Mouse (Mus musculus): ENCODE data around the gene Olfml2b. TPM values are rescaled to one million over a fixed set of nuclear protein-coding genes. Genes with fewer than 3 reads are reported as not detected.

Olfml2b gene
- polyA plus RNA-seq, 1 experiment = not detected

- peaks cover 6% of the 10 kb centered on the region; the same call in 1 of the 2 replicates for H3K9me3 ChIP-seq
- TF ChIP-seq GATA1 (IDR thresholded peaks at IDR 0.05; ENCODE audit: borderline replicate concordance, low read length) (no peak), FLI1 (IDR thresholded peaks at IDR 0.05; ENCODE audit: low read length) (no peak)
- peaks cover 53% of the 10 kb centered on the region for H3K27me3 ChIP-seq (replicated peaks)
- H3K36me3 ChIP-seq (replicated peaks; ENCODE audit: low read length) = no peaks in the 10 kb centered on the region
- H3K4me1 ChIP-seq = no peaks in the 10 kb centered on the region
- no peak overlapping the region for H3K4me3 ChIP-seq (replicated peaks)
Observed at GRCm38 (mm10) chr1:170657228-170657521, 12.8 kb downstream of the Olfml2b start.

GRCm38 (mm10) chr1:170657643-170658314, 13.4 kb downstream of the Olfml2b start:
- no peaks in the 10 kb centered on the region for H3K36me3 ChIP-seq (replicated peaks; ENCODE audit: low read length)
- H3K4me3 ChIP-seq (replicated peaks) = no peak overlapping the region
- peaks cover 56% of the 10 kb centered on the region for H3K27me3 ChIP-seq (replicated peaks)
- TF ChIP-seq FLI1 (IDR thresholded peaks at IDR 0.05; ENCODE audit: low read length) (no peak), GATA1 (IDR thresholded peaks at IDR 0.05; ENCODE audit: borderline replicate concordance, low read length) (no peak)
- no peaks in the 10 kb centered on the region for H3K4me1 ChIP-seq
- peaks cover 2% of the 10 kb centered on the region; the same call in 1 of the 2 replicates for H3K9me3 ChIP-seq

GRCm38 (mm10) chr1:170659260-170659659, 14.9 kb downstream of the Olfml2b start:
- Histone ChIP-seq H3K4me3 (replicated peaks) (no peak overlapping the region), H3K36me3 (replicated peaks; ENCODE audit: low read length) (no peaks in the 10 kb centered on the region), H3K4me1 (no peaks in the 10 kb centered on the region), H3K27me3 (replicated peaks) (peaks cover 62% of the 10 kb centered on the region), H3K9me3 (no peaks in the 10 kb centered on the region)
- TF ChIP-seq GATA1 (IDR thresholded peaks at IDR 0.05; ENCODE audit: borderline replicate concordance, low read length) (no peak), FLI1 (IDR thresholded peaks at IDR 0.05; ENCODE audit: low read length) (no peak)

GRCm38 (mm10) chr1:170664620-170665185, 20.4 kb downstream of the Olfml2b start:
- Histone ChIP-seq H3K27me3 (replicated peaks) (peaks cover 56% of the 10 kb centered on the region), H3K4me1 (peaks cover 7% of the 10 kb centered on the region), H3K4me3 (replicated peaks) (no peak overlapping the region), H3K36me3 (replicated peaks; ENCODE audit: low read length) (no peaks in the 10 kb centered on the region), H3K9me3 (peaks cover 10% of the 10 kb centered on the region)
- TF ChIP-seq FLI1 (IDR thresholded peaks at IDR 0.05; ENCODE audit: low read length) (no peak), GATA1 (IDR thresholded peaks at IDR 0.05; ENCODE audit: borderline replicate concordance, low read length) (no peak)

GRCm38 (mm10) chr1:170665200-170665599, 20.9 kb downstream of the Olfml2b start:
- peaks cover 7% of the 10 kb centered on the region for H3K4me1 ChIP-seq
- H3K9me3 ChIP-seq = peaks cover 15% of the 10 kb centered on the region
- H3K27me3 ChIP-seq (replicated peaks) = peaks cover 61% of the 10 kb centered on the region
- H3K36me3 ChIP-seq (replicated peaks; ENCODE audit: low read length) = no peaks in the 10 kb centered on the region
- no peak overlapping the region for H3K4me3 ChIP-seq (replicated peaks)
- TF ChIP-seq FLI1 (IDR thresholded peaks at IDR 0.05; ENCODE audit: low read length) = no peak
- no peak for TF ChIP-seq GATA1 (IDR thresholded peaks at IDR 0.05; ENCODE audit: borderline replicate concordance, low read length)

- peaks cover 24% of the 10 kb centered on the region for H3K9me3 ChIP-seq
- H3K36me3 ChIP-seq (replicated peaks; ENCODE audit: low read length) = no peaks in the 10 kb centered on the region
- TF ChIP-seq FLI1 (IDR thresholded peaks at IDR 0.05; ENCODE audit: low read length) (no peak), GATA1 (IDR thresholded peaks at IDR 0.05; ENCODE audit: borderline replicate concordance, low read length) (no peak)
- H3K4me3 ChIP-seq (replicated peaks) = no peak overlapping the region
- H3K27me3 ChIP-seq (replicated peaks) = peaks cover 59% of the 10 kb centered on the region
- H3K4me1 ChIP-seq = no peaks in the 10 kb centered on the region
Observed at GRCm38 (mm10) chr1:170674184-170674775, 29.9 kb downstream of the Olfml2b start.

- TF ChIP-seq FLI1 (IDR thresholded peaks at IDR 0.05; ENCODE audit: low read length) = no peak
- no peak for TF ChIP-seq GATA1 (IDR thresholded peaks at IDR 0.05; ENCODE audit: borderline replicate concordance, low read length)
- Histone ChIP-seq H3K36me3 (replicated peaks; ENCODE audit: low read length) (no peaks in the 10 kb centered on the region), H3K4me1 (no peaks in the 10 kb centered on the region), H3K4me3 (replicated peaks) (no peak overlapping the region), H3K9me3 (no peaks in the 10 kb centered on the region; the same call in none of the 2 replicates), H3K27me3 (replicated peaks) (peaks cover 70% of the 10 kb centered on the region)
Observed at GRCm38 (mm10) chr1:170677681-170678080, 33.3 kb downstream of the Olfml2b start.

GRCm38 (mm10) chr1:170678861-170679260, 34.5 kb downstream of the Olfml2b start:
- Histone ChIP-seq H3K27me3 (replicated peaks) (peaks cover 77% of the 10 kb centered on the region), H3K36me3 (replicated peaks; ENCODE audit: low read length) (no peaks in the 10 kb centered on the region), H3K4me3 (replicated peaks) (no peak overlapping the region), H3K4me1 (peaks cover 6% of the 10 kb centered on the region), H3K9me3 (no peaks in the 10 kb centered on the region; the same call in none of the 2 replicates)
- TF ChIP-seq FLI1 (IDR thresholded peaks at IDR 0.05; ENCODE audit: low read length) (no peak), GATA1 (IDR thresholded peaks at IDR 0.05; ENCODE audit: borderline replicate concordance, low read length) (no peak)

- no peak for TF ChIP-seq FLI1 (IDR thresholded peaks at IDR 0.05; ENCODE audit: low read length)
- H3K27me3 ChIP-seq (replicated peaks) = peaks cover 78% of the 10 kb centered on the region
- no peaks in the 10 kb centered on the region; the same call in none of the 2 replicates for H3K9me3 ChIP-seq
- peaks cover 9% of the 10 kb centered on the region for H3K4me1 ChIP-seq
- H3K36me3 ChIP-seq (replicated peaks; ENCODE audit: low read length) = no peaks in the 10 kb centered on the region
- H3K4me3 ChIP-seq (replicated peaks) = no peak overlapping the region
Observed at GRCm38 (mm10) chr1:170679624-170680023, 35.3 kb downstream of the Olfml2b start.

- TF ChIP-seq GATA1 (IDR thresholded peaks at IDR 0.05; ENCODE audit: borderline replicate concordance, low read length) (no peak), FLI1 (IDR thresholded peaks at IDR 0.05; ENCODE audit: low read length) (no peak)
- peaks cover 2% of the 10 kb centered on the region for H3K9me3 ChIP-seq
- H3K36me3 ChIP-seq (replicated peaks; ENCODE audit: low read length) = no peaks in the 10 kb centered on the region
- peaks cover 13% of the 10 kb centered on the region for H3K4me1 ChIP-seq
- peaks cover 54% of the 10 kb centered on the region for H3K27me3 ChIP-seq (replicated peaks)
- H3K4me3 ChIP-seq (replicated peaks) = no peak overlapping the region
Observed at GRCm38 (mm10) chr1:170683863-170684262, 39.5 kb downstream of the Olfml2b start.
